Mouse (Mus musculus) intestine, embryonic 16.5 days (tissue): ENCODE results near the gene Mettl6. TPM values are rescaled to one million over a fixed set of nuclear protein-coding genes. Genes with fewer than 3 reads are reported as not detected.

Experiments used
- ATAC-seq: fragments of 200-750 bp; cut with Nextera tagmentation; 2 replicates; pipeline ENCODE4 v1.8.0; 2017; ENCODE audit warnings: moderate TSS enrichment, moderate library complexity
- H3K27ac ChIP-seq: fragments of 300-500 bp; sonication (generic); 2 replicates; pipeline ENCODE4 v1.5.1; 2014; ENCODE audit warnings: mild to moderate bottlenecking, low read length
- H3K27me3 ChIP-seq: fragments of 300-500 bp; sonication (generic); replicated peaks from 2 replicates; pipeline ENCODE4 v1.6.1; 2014; ENCODE audit warnings: low read length, control low read depth, mixed read lengths; ENCODE audit not compliant: control insufficient read depth, insufficient read depth
- H3K36me3 ChIP-seq: fragments of 300-500 bp; sonication (generic); 2 replicates; pipeline ENCODE4 v1.6.1; 2014; ENCODE audit warnings: low read length, control low read depth; ENCODE audit not compliant: control insufficient read depth, insufficient read depth
- H3K4me1 ChIP-seq: fragments of 300-500 bp; sonication (generic); 2 replicates; pipeline ENCODE4 v1.6.1; 2014; ENCODE audit warnings: low read length, control low read depth, mixed read lengths; ENCODE audit not compliant: control insufficient read depth, insufficient read depth
- H3K4me2 ChIP-seq: fragments of 300-500 bp; sonication (generic); 2 replicates; pipeline ENCODE4 v1.6.1; 2014; ENCODE audit warnings: low read depth, low read length, control low read depth
- H3K4me3 ChIP-seq: fragments of 300-500 bp; sonication (generic); 2 replicates; pipeline ENCODE4 v1.5.1; 2014; ENCODE audit warnings: mild to moderate bottlenecking, low read length
- H3K9ac ChIP-seq: fragments of 300-500 bp; sonication (generic); 2 replicates; pipeline ENCODE4 v1.6.1; 2014; ENCODE audit warnings: low read depth, low read length
- H3K9me3 ChIP-seq: fragments of 300-500 bp; sonication (generic); 2 replicates; pipeline ENCODE4 v1.6.1; 2016; ENCODE audit warnings: low read length, control low read depth; ENCODE audit not compliant: control insufficient read depth
- WGBS: fragments of 180-500 bp; shearing (Covaris S2); extraction: QIAGEN DNeasy Blood & Tissue Kit; methylation state at CpG from one replicate; pipeline ENCODE4 v1.1.7; 2014; 5-methylcytosine and 5-hydroxymethylcytosine counted together
- polyA plus RNA-seq: library from polyadenylated mRNA; unstranded; fragments of >200 nt; fragmentation: Nextera tagmentation; extraction: Ambion mirVana; gene quantifications from 2 replicates; pipeline ENCODE4 v1.2.1, GENCODE M21; 2015

Mettl6 gene
- polyA plus RNA-seq, 1 experiment from 2014 or later: 44.6 TPM

DNA sequence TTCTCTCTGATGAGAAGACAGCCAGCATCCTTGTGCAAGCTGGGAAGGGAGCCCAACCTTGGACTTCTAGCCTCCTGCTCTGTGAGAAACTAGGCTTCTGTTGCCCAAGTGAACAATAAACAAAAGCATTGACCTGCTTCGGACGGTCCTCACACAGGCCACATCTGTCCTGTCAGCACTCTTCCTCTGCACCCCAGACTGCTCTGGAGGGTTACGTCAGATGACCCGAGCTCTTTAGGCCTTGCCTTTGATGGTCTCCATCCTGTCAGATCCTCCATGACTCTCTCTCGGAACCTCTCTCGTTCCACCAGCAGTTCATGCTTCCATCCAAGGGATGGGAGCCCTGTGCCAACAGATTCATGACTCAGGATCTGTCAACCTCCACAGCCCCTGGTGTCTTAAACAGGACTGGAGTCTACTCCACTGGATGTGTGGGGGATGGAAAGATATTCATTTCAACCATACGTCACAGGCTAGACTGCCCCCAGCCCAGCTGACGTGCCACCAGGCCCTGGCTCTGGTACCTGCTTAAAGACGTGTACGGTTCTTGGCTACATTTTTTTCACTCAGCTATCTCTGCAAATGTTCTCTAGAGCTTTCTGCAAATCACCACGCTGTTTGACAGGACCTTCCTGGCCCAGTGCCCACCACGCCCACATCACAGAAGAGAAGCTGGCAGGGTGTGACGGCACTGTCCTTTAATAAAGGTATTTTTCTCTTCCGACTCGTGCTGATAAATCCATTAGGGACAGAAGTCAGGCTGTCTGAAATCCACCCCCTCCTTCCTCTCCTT is 66.4 kb downstream of the Mettl6 start:
- H3K4me3 ChIP-seq: no peak overlapping the region
- H3K9me3 ChIP-seq: no peaks in the 10 kb centered on the region
- peak; percentile 68 for ATAC-seq
- H3K27ac ChIP-seq: peak overlapping the region; percentile 50
- WGBS: 34% methylated on average over 15 of the region's 15 CpGs
- H3K36me3 ChIP-seq: no peaks in the 10 kb centered on the region
- H3K27me3 ChIP-seq: no peaks in the 10 kb centered on the region
- H3K4me2 ChIP-seq: peak overlapping the region; percentile 19
- peaks cover 34% of the 10 kb centered on the region for H3K4me1 ChIP-seq
- H3K9ac ChIP-seq: no peak overlapping the region

Other genes starting within 250 kb of the Mettl6 start
- 10.5 and 10.8 TPM in 2 replicates for gene Phf7, start 243.7 kb downstream of the Mettl6 start, polyA plus RNA-seq
- 61.8 and 63.3 TPM in 2 replicates for gene Bap1, start 243.6 kb downstream of the Mettl6 start, polyA plus RNA-seq
- 2.4 and 3.0 TPM in 2 replicates for gene Dnah1, start 171.1 kb downstream of the Mettl6 start, polyA plus RNA-seq
- gene Capn7, start 158.4 kb downstream of the Mettl6 start, polyA plus RNA-seq: 31.7 and 32.8 TPM in 2 replicates
- gene Sh3bp5, start 59.0 kb downstream of the Mettl6 start, polyA plus RNA-seq: 17.1 and 17.2 TPM in 2 replicates
- 17.9 and 19.3 TPM in 2 replicates for gene Eaf1, start 641 bp downstream of the Mettl6 start, polyA plus RNA-seq
- gene Colq, start 96.3 kb upstream of the Mettl6 start, polyA plus RNA-seq: 0.92 and 1.0 TPM in 2 replicates
- 3.0 and 4.3 TPM in 2 replicates for gene Gm49387, start 145.8 kb upstream of the Mettl6 start, polyA plus RNA-seq
- 30.0 and 31.2 TPM in 2 replicates for gene Btd, start 146.0 kb upstream of the Mettl6 start, polyA plus RNA-seq
- gene Hacl1, start 146.2 kb upstream of the Mettl6 start, polyA plus RNA-seq: 19.9 and 26.1 TPM in 2 replicates